Mouse (Mus musculus): ENCODE results near the gene Sephs2. TPM values are rescaled to one million over a fixed set of nuclear protein-coding genes. Genes with fewer than 3 reads are reported as not detected.

Gene Sephs2
- polyA plus RNA-seq (2014; fragmentation: Illumina TruSeq; extraction: RNeasy Lipid Tissue Mini Kit (QIAGEN cat#74804); ENCODE audit: low read depth, low replicate concordance), result 507 TPM

DNA sequence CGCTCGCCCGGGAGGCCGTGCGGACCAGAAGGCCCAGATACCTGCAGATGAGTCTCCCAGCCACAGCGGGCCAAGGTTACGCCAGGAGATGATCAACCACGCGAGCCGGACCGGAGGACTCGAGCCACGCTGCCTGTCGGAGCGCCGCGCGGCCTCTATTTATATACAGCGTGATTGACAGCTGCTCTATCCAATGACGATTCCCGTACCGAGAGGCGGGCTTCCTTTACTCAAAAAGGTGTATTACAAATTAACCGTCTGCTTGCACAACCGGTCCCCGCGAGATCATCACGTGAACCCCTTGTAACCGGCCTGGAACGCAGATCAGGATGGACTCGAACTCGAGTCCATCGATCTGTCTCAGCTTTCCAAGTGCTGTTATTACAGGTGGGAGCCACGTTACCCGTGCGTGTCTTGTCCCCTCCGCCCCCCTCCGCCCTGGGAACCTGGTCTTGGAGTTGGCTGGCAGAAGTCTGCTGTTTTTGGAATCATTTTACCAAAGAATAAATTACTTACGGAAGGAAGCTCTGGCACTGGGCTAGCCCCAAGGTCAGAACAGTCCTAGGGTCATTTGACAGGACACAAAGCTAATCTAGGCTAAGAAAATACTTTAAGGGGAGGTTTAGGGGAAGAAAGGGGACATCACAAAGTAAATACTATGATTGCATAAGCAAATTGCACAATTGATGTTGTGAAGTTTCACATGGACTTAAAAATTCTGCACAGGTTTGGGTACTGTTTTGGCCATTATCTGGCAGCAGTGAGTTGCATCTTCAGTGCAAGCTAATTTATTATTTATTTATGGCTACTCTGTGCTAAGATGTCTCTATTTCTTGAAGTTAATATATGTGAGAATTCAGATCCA, at the start of gene Sephs2:
Gene Sephs2, minus strand, starts transcription at position 131 of the 865 bp plus-strand sequence.

DNA sequence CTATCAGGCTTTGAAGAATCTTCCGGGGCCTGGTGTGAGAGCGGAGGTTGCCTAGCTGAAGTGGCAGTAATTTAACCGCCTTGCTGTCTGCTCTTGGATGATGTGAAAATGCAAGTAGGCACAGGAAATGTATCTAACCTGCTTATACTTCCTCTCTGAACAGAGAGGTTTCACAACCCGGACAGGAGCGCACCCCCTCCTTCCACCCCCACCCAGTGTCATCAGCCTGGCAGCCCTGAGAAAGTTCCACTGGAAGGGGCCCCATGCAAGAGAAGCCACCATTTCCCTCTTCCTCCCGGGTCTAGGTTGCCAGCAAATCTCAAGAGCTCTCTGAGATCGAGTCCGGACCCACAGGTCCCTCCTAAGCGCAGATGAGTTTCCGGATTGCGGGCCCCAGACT, 22.2 kb upstream of the Sephs2 start, which contains the start of gene Itgal:
Gene Itgal, plus strand, starts transcription at position 163 of the 400 bp plus-strand sequence.

DNA sequence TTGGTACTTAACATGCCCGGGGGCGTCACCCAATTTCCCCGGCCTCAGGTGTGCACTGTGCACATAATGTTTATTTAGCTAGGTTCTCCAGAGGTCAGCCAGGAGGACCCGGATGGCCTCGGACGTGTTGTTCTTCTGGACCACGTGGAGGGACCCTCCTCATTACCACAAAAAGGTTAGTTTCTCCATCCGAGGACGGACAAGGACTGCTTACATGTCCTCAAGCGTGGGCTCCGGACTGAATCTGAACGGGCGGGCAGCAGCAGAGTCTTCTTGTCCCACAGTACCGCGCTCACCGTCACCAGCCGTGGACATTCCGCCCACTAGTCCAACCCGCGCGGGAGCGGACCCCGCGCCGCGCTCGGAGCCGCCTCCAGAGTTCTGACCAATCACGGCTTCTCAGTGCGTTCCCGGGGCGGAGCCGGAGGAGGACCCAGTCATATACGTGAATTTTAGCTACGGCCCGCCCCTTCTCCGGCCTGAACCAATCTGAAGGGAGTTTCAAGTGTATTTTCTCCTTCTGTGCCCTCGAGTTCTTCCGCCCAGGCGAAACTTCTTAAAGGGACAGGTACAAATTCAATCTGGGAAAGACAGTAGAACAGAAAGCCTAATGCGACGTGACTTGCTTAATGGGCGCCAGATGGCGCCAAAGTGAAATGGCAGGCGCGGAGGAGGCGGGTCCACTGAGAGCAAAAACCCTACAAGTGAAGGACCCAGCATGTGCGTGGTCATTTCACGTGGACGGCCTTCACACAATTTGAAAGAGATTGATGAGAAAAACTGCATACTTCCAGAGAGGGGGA, 13.3 kb downstream of the Sephs2 start, which contains the start of gene Dctpp1:
Gene Dctpp1, minus strand, starts transcription at position 401 of the 803 bp plus-strand sequence.

DNA sequence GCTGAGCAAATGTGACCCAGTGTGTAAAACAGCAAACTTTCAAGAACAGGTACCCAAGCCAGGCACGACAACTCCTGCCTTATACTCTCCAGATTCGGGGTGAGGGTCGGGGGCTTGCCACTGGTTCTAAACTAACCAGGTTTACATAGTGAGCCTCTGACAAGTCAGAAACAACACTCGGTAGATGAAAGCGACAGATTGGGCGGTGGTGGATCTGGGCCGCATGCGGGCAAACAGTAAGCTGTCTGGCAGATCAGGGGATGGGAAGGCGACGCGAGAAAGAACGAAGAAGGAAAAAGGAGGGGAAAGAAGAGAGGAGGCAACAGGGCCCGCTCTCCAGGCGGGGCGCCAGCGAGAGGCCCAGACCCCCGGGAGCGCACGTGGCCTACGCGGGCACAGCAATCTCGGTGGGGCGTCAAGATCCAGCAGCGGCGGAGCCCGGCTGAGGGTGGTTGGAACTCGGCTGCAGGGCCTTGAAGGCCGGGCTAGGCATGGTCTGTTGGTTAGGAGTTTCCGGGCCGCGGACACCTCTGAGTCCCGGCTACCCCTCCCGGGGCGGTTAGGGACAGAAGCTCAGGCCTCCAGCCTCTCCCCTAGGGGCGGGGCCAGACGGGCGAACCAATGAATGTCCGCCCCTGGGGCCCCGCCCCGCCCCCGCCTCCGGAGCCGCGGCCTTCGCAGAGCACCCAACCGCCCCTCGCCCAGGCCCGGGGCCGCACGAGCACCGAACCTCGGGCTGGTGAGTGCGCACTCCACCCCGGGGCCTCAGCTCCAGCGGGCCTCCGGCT, 29.8 kb downstream of the Sephs2 start, which contains the start of gene Zfp771:
Gene Zfp771, plus strand, starts transcription at position 405 of the 788 bp plus-strand sequence.

DNA sequence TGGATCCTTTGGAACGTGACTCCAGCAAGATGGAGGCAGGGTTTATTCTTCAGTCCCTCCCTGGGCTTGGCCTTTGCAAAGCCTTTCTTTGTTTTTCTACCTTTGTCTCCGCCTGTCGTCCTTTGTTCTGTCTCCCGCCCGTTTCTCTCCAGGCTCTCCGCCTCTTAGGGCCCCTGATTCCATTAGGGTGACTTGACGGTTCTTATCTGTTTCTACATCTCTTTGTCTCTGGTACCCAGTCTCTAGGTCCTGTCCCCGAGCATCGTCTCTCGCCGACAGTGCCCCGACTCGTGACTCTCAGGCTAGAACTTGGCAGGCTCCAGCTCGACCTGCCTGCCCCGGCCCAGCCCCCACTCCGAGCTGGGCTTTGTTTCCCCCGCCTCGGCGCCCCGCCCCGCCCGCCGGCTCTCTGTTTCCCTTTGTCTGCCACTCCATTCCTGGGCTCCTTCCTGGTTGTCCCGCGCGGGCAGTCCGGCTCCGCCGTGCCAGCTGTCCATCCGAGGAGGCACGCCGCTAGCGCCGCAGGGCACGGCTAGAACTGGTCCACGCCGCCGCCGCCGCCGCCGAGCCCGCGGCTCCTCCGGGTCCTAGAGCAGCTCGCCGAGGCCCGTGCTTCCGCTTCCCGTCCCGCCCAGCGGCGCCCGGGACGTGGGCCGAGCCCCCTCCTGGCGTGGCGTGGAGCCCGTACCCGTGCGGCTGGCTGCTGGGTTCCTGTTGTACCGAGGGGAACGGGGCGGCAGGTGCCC, 41.1 kb downstream of the Sephs2 start, which contains the start of the genes Zfp553 and Sept1:
Gene Zfp553, plus strand, starts transcription at position 440 of the 746 bp plus-strand sequence.
Gene Sept1, minus strand, starts transcription at position 509 of the 746 bp plus-strand sequence.

Other genes starting within 250 kb of the Sephs2 start
- 12.5 TPM for gene Maz, start 247.0 kb downstream of the Sephs2 start, polyA plus RNA-seq (2014; fragmentation: Illumina TruSeq; extraction: RNeasy Lipid Tissue Mini Kit (QIAGEN cat#74804); ENCODE audit: low read depth, low replicate concordance)
- not detected for gene Kif22, start 231.6 kb downstream of the Sephs2 start, polyA plus RNA-seq (2014; fragmentation: Illumina TruSeq; extraction: RNeasy Lipid Tissue Mini Kit (QIAGEN cat#74804); ENCODE audit: low read depth, low replicate concordance)
- gene Zg16, start 186.7 kb downstream of the Sephs2 start, polyA plus RNA-seq (2014; fragmentation: Illumina TruSeq; extraction: RNeasy Lipid Tissue Mini Kit (QIAGEN cat#74804); ENCODE audit: low read depth, low replicate concordance), result not detected
- 0.45 TPM for gene AI467606, start 182.7 kb downstream of the Sephs2 start, polyA plus RNA-seq (2014; fragmentation: Illumina TruSeq; extraction: RNeasy Lipid Tissue Mini Kit (QIAGEN cat#74804); ENCODE audit: low read depth, low replicate concordance)
- 50.0 TPM for gene Qprt, start 151.8 kb downstream of the Sephs2 start, polyA plus RNA-seq (2014; fragmentation: Illumina TruSeq; extraction: RNeasy Lipid Tissue Mini Kit (QIAGEN cat#74804); ENCODE audit: low read depth, low replicate concordance)
- 0.13 TPM for gene Spn, start 136.2 kb downstream of the Sephs2 start, polyA plus RNA-seq (2014; fragmentation: Illumina TruSeq; extraction: RNeasy Lipid Tissue Mini Kit (QIAGEN cat#74804); ENCODE audit: low read depth, low replicate concordance)
- gene Cd2bp2, start 78.0 kb downstream of the Sephs2 start, polyA plus RNA-seq (2014; fragmentation: Illumina TruSeq; extraction: RNeasy Lipid Tissue Mini Kit (QIAGEN cat#74804); ENCODE audit: low read depth, low replicate concordance), result 7.0 TPM
- 2.4 TPM for gene Tbc1d10b, start 65.6 kb downstream of the Sephs2 start, polyA plus RNA-seq (2014; fragmentation: Illumina TruSeq; extraction: RNeasy Lipid Tissue Mini Kit (QIAGEN cat#74804); ENCODE audit: low read depth, low replicate concordance)
- gene Mylpf, start 65.2 kb downstream of the Sephs2 start, polyA plus RNA-seq (2014; fragmentation: Illumina TruSeq; extraction: RNeasy Lipid Tissue Mini Kit (QIAGEN cat#74804); ENCODE audit: low read depth, low replicate concordance), result not detected
- 0.50 TPM for gene Zfp553, start 41.0 kb downstream of the Sephs2 start, polyA plus RNA-seq (2014; fragmentation: Illumina TruSeq; extraction: RNeasy Lipid Tissue Mini Kit (QIAGEN cat#74804); ENCODE audit: low read depth, low replicate concordance)
- gene Sept1, start 40.9 kb downstream of the Sephs2 start, polyA plus RNA-seq (2014; fragmentation: Illumina TruSeq; extraction: RNeasy Lipid Tissue Mini Kit (QIAGEN cat#74804); ENCODE audit: low read depth, low replicate concordance), result not detected
- gene Zfp771, start 29.8 kb downstream of the Sephs2 start, polyA plus RNA-seq (2014; fragmentation: Illumina TruSeq; extraction: RNeasy Lipid Tissue Mini Kit (QIAGEN cat#74804); ENCODE audit: low read depth, low replicate concordance), result not detected
- 2.3 TPM for gene Dctpp1, start 13.3 kb downstream of the Sephs2 start, polyA plus RNA-seq (2014; fragmentation: Illumina TruSeq; extraction: RNeasy Lipid Tissue Mini Kit (QIAGEN cat#74804); ENCODE audit: low read depth, low replicate concordance)
- gene Itgal, start 22.2 kb upstream of the Sephs2 start, polyA plus RNA-seq (2014; fragmentation: Illumina TruSeq; extraction: RNeasy Lipid Tissue Mini Kit (QIAGEN cat#74804); ENCODE audit: low read depth, low replicate concordance), result 2.2 TPM
- 2.7 TPM for gene Zfp768, start 71.5 kb upstream of the Sephs2 start, polyA plus RNA-seq (2014; fragmentation: Illumina TruSeq; extraction: RNeasy Lipid Tissue Mini Kit (QIAGEN cat#74804); ENCODE audit: low read depth, low replicate concordance)
- 1.0 TPM for gene Zfp747, start 102.0 kb upstream of the Sephs2 start, polyA plus RNA-seq (2014; fragmentation: Illumina TruSeq; extraction: RNeasy Lipid Tissue Mini Kit (QIAGEN cat#74804); ENCODE audit: low read depth, low replicate concordance)
- gene 9130019O22Rik, start 113.1 kb upstream of the Sephs2 start, polyA plus RNA-seq (2014; fragmentation: Illumina TruSeq; extraction: RNeasy Lipid Tissue Mini Kit (QIAGEN cat#74804); ENCODE audit: low read depth, low replicate concordance), result 0.61 TPM
- gene E430018J23Rik, start 119.6 kb upstream of the Sephs2 start, polyA plus RNA-seq (2014; fragmentation: Illumina TruSeq; extraction: RNeasy Lipid Tissue Mini Kit (QIAGEN cat#74804); ENCODE audit: low read depth, low replicate concordance), result 0.42 TPM
- 0.77 TPM for gene Zfp764, start 132.8 kb upstream of the Sephs2 start, polyA plus RNA-seq (2014; fragmentation: Illumina TruSeq; extraction: RNeasy Lipid Tissue Mini Kit (QIAGEN cat#74804); ENCODE audit: low read depth, low replicate concordance)
- gene Zfp688, start 148.0 kb upstream of the Sephs2 start, polyA plus RNA-seq (2014; fragmentation: Illumina TruSeq; extraction: RNeasy Lipid Tissue Mini Kit (QIAGEN cat#74804); ENCODE audit: low read depth, low replicate concordance), result 1.4 TPM
- gene Zfp689, start 175.1 kb upstream of the Sephs2 start, polyA plus RNA-seq (2014; fragmentation: Illumina TruSeq; extraction: RNeasy Lipid Tissue Mini Kit (QIAGEN cat#74804); ENCODE audit: low read depth, low replicate concordance), result 0.48 TPM
- gene Prr14, start 185.6 kb upstream of the Sephs2 start, polyA plus RNA-seq (2014; fragmentation: Illumina TruSeq; extraction: RNeasy Lipid Tissue Mini Kit (QIAGEN cat#74804); ENCODE audit: low read depth, low replicate concordance), result 10.5 TPM
- gene Fbrs, start 205.1 kb upstream of the Sephs2 start, polyA plus RNA-seq (2014; fragmentation: Illumina TruSeq; extraction: RNeasy Lipid Tissue Mini Kit (QIAGEN cat#74804); ENCODE audit: low read depth, low replicate concordance), result 5.4 TPM
- 1.8 TPM for gene Srcap, start 237.9 kb upstream of the Sephs2 start, polyA plus RNA-seq (2014; fragmentation: Illumina TruSeq; extraction: RNeasy Lipid Tissue Mini Kit (QIAGEN cat#74804); ENCODE audit: low read depth, low replicate concordance)
- gene Gm42715, start 245.5 kb upstream of the Sephs2 start, polyA plus RNA-seq (2014; fragmentation: Illumina TruSeq; extraction: RNeasy Lipid Tissue Mini Kit (QIAGEN cat#74804); ENCODE audit: low read depth, low replicate concordance), result 3.5 TPM

Measured in liver, adult 10 weeks (tissue).